Mouse (Mus musculus) bone marrow, adult 2 months (tissue): ENCODE data around the gene Pou3f3.

Experiments
- CTCF ChIP-seq: fragments of 200-500 bp; IDR thresholded peaks from 2 replicates; pipeline ENCODE4 v1.5.1; 2011; ENCODE audit warnings: low read length, control low read depth; ENCODE audit not compliant: control insufficient read depth, insufficient read depth
- POLR2A ChIP-seq: fragments of 200-500 bp; IDR thresholded peaks from 2 replicates; pipeline ENCODE4 v1.6.1; 2011; ENCODE audit warnings: low read depth, mild to moderate bottlenecking, control low read depth, low read length, borderline replicate concordance; ENCODE audit not compliant: control insufficient read depth

DNA sequence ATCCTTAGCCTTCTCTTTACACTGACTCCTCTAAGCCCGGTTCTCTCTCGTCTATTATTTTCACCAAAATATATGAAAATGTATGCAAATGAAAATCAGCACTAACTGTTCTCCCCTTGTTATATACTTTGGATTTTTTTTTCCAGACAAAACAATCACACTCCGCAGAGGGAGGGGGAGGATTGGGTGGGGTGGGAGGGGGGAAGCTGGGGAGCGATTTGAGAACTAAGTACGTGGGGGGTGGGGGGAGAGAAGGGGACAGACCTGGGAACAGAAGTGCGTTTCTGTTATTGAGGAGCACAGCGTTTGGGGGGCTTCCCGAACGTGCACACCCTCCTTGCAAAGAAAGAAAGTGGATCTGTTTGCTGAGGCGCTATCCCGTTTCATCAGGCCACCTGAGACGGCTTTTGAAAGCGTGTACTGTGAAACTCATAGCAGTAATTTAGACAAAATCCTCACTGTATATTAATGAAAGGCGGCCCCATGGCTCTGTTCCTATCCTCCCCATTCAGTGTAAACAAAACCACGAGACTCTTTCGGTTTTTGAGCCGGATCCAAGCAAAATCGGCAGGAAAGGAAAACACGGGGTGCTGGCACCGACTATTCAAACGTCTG lies 2.4 kb upstream of the Pou3f3 start:
- TF ChIP-seq CTCF (no peak), POLR2A (no peak)
